Mouse (Mus musculus) lung, postnatal 36 days (tissue): ENCODE measurements at regions not wholly inside any gene's neighbourhood (a gene's known extent, or its start where the extent isn't known, plus 50 kb on each side); places are given as distances from the start of the nearest gene placed in this dataset.

ENCODE experiments used
- DNase-seq: peaks from one replicate; pipeline ENCODE4 v3.0.0; 2022; ENCODE audit warnings: mixed read lengths

DNA sequence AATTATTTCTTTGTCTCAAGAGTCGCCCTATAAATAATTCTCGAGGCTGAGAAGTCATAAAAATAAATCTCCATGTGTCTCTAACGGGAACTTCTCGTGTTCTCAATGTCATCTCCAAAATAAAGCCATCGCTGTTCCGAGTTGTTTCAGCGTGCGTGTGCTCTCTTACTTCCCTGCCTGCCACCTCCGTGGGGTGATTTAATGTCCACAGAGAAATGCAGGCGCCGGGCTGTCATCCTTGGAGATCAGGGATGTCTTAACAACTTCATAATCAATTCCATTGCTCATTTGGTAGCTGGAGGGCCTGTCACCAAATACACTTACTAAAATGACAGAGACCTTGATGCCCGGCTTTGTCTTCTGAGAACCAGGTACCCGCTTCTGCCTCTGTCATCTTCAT, 161.8 kb downstream of the Pmp22 start:
- no peak for DNase-seq

DNA sequence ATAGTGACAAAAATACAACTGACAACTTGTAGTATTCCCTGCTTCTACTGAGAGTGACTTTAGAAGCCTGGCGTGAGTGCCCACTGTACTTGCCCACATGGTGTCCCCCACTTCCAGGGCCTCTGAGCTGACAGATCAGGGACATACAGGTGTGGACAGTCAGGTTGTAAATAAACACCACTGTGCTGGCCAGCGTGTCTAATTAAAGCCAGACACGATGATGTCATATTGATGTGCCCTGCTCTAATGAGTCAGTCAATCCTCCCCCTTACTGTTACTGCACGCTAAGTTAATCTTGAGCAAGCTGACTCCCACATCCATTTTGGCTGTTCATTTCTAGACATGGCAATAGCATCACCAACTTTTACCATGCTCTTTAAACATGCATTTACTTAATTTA, 164.7 kb downstream of the Pmp22 start:
- DNase-seq, result no peak

DNA sequence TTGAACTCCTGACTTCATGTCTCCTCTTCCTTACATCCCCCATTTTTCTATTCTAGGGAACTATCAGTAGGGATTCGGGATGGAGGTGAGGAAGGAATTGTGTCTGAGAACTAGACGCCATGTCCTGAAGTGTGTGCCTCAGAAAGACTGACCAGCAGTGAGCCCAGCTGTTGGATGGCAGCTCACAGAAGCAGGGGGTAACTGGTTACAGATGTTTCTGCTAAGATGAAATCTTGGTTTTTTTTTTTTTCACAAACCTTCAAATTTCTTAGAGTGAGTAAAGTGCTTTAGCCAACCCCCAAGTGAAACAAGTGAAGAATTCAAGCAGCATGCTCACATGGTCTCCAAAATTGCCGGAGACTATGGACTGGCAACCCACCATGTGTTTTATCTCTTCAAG, 165.7 kb downstream of the Pmp22 start:
- DNase-seq, result no peak

GRCm38 (mm10) chr11:63296476-63296875, 167.7 kb downstream of the Pmp22 start:
- no peak for DNase-seq

DNA sequence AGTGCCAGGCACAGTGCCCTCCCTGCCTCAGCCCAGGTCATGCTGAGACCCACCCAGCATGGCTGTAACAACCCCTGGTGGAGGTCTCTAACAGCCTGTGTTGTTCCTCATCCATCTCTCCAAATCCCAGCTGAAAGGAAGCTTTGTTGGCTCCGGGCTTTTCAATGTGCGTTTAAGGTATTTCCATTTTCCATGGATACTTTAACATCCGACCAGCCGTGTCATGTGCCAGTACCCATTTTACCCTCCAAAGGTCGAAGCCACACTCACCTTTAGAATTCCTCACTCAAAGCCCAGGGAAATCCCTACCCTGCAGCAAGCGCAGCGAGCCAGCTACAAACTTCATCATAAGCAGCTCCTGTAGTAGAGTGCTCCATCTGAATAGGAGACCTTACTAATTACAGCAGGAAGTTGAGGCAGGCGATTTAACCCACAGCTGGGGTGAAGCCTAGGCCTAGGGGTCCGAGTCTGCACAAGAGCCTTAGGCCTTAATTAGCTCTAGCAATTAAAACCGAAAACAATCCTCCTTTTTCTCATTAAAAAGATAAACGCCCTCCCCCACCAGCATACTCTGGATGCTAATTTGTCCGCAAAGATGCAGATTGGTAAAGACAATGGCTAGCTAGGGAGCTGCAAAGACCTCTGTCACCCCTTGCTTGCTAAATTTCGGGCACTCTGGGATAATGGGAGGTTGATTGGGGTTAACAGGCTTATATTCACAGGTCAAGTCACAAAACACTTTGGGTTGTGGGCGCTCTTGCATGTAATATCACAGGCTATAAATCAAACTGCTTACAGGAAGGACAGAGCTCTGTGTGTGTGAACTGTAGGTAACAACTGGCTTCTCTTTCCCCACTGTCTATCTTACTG, 171.2 kb downstream of the Pmp22 start:
- no peak for DNase-seq

- no peak for DNase-seq
Observed at GRCm38 (mm10) chr11:63325166-63325565, 196.4 kb downstream of the Pmp22 start.

DNA sequence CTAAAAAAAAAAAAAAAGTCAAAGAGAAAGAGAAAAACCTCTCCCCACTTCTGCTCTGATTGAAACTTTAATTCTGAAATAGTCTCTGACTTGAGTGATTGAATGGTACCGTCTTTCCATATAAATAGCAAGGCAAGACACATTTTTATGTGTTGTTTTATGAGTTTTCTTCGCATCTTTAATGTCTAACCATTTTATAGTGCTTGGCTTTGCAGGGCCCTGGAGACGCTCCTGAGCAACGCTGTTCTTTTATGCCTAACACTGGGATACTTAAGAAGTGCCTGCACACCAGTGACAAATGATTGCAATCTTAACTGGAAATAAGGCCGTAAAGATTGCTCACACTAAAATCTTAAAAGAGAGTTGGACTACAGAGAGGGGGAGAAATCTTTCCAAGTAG, 198.1 kb downstream of the Pmp22 start:
- no peak for DNase-seq

DNA sequence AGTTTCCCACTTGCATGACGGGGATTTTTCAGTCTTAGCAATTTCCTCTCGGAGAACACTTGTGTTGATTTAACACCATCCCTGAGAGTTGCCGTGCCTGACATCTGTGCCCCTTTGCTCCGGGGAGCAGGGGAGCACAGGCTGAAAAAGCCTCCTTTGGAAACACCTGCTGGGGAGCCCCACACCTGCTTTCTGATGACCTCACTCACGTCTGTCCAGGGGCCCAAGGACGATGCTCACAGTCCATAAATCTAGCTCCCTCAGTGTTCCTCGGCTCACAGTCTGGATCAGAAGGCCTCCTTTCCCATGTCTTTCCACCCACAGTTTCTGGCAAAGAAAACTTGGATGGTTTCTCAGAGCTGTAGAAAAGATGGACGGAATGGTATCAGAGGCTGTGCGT, 208.7 kb downstream of the Pmp22 start:
- DNase-seq, result no peak

GRCm38 (mm10) chr11:63338277-63338676, 209.5 kb downstream of the Pmp22 start:
- peak; percentile 3 for DNase-seq

DNA sequence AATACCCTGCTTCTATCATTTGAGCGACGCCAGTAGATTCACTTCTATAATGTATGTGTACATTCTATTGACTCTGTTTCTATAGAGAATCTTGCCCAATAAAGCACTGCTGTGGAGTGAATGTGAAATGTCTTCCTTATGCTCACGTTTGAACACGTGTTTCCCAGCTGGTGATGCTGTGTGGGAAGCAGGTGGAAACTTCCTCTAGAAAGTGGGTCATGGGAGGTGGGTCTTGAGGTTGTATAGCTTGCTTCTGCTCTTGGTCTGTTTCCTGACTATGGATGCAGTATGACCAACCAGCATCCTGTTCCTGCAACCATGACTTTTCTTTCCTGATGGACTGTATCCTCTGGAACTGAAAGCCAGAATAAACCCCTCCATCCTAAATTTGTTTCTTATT, 216.9 kb downstream of the Pmp22 start:
- no peak for DNase-seq

DNA sequence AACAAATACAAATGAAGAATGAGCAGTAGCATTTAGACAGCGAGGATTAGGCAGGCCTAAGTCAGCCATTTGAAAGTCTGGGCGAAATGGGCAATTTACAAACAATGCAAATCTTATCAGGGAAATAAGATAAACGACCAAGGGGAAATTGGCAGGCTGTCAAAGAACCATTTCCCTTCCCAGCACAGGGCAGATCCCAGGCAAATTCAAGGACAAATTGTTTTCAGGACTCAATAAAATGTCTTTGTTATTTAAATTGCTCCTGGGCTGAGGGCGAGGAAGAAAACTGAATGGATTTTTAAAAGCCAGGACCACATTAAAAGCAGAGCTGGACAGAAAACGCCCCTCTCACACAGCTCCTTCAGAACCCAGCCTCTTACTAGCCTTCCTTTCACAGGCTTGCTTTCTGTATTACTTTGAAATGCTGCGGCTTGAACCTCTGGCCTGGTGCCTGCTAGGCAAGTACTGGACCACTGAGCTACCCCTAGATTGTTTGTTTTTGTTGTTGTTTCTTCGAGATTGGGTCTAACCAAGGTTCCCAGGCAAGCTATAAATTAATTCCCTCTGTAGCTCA, 221.4 kb downstream of the Pmp22 start:
- DNase-seq, result peak; percentile 73

DNA sequence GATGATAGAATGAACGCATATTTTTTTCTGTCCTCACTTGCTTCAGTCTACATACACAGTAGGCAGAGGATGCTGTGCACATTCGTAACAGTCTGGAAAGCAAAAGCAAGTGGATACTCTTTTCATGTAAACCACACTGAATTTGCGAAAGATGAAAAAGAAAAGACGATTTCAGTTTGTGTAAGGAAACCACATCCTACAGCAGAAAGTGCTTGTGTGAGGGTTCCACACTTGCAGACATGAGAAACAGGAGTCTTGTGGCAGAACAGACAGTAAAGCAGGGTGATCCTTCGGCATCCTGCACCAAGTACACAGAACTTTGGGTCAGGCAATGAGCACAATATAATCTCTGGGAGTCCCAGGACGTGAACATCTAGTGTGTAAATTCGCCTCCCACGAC, 223.2 kb downstream of the Pmp22 start:
- DNase-seq, result no peak

DNA sequence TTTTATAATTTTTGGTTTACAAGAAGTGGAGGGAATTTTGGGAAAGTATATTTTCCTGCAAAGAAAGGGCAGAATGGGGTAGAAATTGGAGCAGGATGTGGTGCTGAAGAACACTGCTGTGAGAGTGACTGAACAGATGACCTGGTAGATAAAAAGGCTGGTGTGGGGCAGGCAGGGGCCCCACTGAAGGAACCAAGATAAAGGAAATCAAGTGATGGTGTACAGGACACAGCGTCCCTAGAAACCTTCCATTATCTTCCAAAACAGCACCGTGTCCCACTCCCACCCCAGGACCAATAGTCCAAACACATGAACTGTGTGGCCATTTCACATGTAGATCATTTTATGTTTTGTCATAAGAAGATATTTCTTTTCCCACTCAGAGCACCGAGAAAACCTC, 224.2 kb downstream of the Pmp22 start:
- DNase-seq, result no peak

GRCm38 (mm10) chr11:63353671-63354070, 224.9 kb downstream of the Pmp22 start:
- DNase-seq, result no peak

DNA sequence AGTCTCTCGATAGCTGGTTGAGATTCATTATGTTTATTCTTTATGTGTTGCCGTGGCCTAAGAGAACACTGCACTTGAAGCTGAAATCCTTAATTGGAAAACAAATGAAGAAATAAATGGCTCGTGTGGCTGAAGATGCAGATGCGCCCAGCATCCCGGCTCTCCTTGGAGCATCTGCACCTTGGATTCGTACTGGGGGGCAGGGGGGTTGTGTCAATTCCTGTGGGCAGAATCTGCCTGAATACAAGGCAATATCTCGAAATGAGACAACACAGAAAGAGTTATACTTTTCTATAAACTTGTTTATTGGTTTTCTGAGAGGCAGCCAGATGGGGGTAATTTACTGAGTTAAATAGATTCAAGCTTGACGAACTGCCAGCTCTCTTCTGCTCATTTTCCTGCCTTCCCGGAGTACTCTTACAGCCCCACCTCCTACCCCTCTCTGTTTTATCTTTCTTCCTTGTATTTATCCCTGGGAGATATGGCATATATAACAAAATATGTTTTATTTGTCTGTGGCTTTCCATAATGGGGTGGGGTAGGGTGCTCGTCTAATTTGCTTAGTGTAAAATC, 229.1 kb downstream of the Pmp22 start:
- no peak for DNase-seq

GRCm38 (mm10) chr11:63367756-63368265, 239.0 kb downstream of the Pmp22 start:
- DNase-seq, result no peak

DNA sequence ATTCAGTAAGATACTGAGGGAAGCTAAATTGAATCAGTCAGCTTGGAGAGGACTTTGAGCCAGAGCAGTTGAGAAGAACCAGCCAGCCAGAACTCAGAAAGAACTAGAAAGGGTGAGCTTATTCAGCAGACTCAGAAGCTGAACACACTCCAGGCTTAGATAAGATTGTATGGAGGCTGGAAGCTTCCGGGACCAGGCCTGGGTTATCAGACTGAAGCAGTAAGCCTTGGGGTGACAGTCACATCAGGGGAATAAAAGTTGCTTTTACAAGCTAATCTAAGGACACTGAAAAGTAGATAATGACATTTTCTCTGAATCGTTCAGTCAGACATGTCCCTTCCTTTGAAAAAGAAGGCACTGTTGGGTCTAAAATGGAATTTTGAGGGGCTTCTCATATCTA, 240.7 kb downstream of the Pmp22 start:
- DNase-seq, result no peak

- DNase-seq, result no peak
Observed at GRCm38 (mm10) chr11:63376311-63376710, 247.5 kb downstream of the Pmp22 start.

GRCm38 (mm10) chr11:63376991-63377390, 248.2 kb downstream of the Pmp22 start:
- DNase-seq, result peak; percentile 37

DNA sequence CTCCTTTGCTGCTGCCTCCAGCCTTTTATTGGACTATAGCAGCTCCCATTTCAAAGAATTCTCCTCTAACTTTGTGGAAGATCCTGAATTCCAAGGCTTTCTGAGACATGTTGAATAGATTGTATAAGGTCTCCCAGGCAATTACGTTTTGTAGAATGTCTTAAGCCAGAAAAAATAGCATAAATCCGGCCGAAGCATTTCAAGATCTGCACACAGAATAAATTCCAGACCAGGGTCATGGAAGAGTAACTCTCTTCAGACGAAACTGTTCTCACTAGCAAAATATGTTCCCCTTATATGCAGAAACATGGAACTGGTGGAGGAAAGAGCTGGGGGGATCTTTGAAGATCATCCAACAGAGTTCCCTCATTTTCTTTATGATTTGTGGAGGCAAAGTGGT, 259.5 kb downstream of the Pmp22 start:
- DNase-seq, result no peak

GRCm38 (mm10) chr11:63391478-63391877, 262.7 kb downstream of the Pmp22 start:
- peak; percentile 44 for DNase-seq

- peak; percentile 50 for DNase-seq
Observed at GRCm38 (mm10) chr11:63392378-63392777, 263.6 kb downstream of the Pmp22 start.

- DNase-seq, result no peak
Observed at GRCm38 (mm10) chr11:63394201-63394600, 265.4 kb downstream of the Pmp22 start.

- DNase-seq, result no peak
Observed at GRCm38 (mm10) chr11:63396386-63396785, 267.6 kb downstream of the Pmp22 start.
